Mouse (Mus musculus) v-Abl transformed pro-B cells (cell line): ENCODE measurements around the gene Apobec2.

ENCODE experiments used
- in situ Hi-C, 2 experiments: fragments of 400-800 bp; cut with MboI; formaldehyde crosslinking; loops; one replicate each; pipeline ENCODE4 v1.15.1; 2025; ENCODE audit not compliant: unreplicated experiment in 2 of 2

Gene Apobec2

DNA sequence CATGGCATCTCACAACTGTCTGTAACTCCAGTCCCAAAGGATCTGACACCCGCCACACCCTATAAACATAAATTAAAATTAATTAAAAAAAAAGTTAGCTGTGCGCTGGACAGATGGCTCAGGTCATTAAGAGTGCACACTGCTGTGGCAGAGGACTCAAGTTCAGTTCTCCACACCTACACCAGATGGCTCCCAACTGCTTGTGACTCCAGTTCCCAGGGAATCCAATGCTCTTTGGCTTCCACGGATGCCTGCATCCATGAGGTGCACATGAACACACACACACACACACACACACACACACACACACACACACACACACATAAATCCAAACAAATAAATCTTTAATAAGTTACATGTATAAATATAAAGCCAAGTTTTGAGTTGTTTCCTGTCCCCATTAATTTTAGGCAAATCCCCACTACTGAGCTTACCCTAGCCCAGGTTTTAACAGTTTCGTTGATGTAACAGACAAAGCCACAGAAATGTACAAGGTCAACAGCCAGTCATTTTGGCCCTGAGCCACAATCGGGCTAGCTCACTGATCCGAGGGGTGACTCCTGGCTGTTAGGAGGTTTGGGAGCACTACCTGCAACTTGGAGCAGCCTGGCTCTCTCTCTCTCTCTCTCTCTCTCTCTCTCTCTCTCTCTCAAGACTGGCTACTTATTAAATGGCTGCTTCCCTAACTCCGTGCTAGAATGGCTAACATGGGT lies 10.2 kb upstream of the Apobec2 start:
- in situ Hi-C loops, result no loop called here

DNA sequence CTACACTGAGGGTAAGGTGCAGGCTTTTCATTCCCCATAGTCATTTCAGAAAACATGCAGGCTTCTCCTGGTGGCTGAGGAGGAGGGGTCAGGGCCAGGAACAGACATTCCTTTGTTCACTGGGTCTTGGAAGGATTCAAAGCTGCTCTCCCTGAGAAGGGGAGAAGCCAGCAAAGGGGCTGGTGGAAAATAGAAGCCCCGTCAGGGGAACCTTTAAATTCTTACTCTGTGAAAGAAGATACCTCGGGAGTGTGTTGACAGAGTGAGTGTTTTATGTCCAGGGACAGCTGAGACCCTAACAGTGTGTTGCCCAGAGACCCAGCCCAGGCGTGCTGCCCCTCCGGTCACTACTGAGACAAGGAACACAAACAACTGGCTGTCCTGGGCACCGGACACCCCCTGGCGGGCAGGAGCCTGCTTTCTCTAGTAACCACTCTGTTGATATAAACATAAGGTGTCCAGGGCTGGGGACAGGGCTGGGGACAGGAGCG lies 4.7 kb upstream of the Apobec2 start:
- in situ Hi-C loops, result no loop called here

DNA sequence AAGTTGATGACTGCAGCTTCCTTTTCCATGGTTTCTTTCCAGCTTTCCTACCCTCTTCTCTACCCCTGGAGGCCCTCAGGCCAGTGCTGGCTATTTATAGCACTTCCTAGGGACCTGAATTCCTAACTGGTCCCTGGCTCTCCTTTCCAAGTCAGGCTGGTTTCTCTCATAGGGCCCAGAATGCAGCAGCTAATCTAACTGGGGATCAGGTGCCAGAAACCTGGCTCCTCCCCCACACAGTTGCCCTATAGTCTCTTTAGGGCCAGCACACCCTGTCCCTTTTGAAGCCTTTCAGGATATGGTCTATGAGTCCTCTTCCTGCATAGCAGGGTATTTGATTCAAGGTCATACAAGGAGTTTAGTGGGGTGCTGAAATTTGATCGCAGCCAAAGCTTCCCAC lies 3.8 kb upstream of the Apobec2 start:
- in situ Hi-C loops, result no loop called here

- in situ Hi-C loops, result no loop called here
Observed at GRCm38 (mm10) chr17:48434479-48434878, 1.7 kb upstream of the Apobec2 start.

- in situ Hi-C loops, result no loop called here
Observed at GRCm38 (mm10) chr17:48433689-48434330, 1.1 kb upstream of the Apobec2 start.

- in situ Hi-C loops, result no loop called here
Observed at GRCm38 (mm10) chr17:48433006-48433655, 401 bp upstream of the Apobec2 start.

GRCm38 (mm10) chr17:48431054-48431453 lies 1.7 kb downstream of the Apobec2 start:
- in situ Hi-C loops, result no loop called here

DNA sequence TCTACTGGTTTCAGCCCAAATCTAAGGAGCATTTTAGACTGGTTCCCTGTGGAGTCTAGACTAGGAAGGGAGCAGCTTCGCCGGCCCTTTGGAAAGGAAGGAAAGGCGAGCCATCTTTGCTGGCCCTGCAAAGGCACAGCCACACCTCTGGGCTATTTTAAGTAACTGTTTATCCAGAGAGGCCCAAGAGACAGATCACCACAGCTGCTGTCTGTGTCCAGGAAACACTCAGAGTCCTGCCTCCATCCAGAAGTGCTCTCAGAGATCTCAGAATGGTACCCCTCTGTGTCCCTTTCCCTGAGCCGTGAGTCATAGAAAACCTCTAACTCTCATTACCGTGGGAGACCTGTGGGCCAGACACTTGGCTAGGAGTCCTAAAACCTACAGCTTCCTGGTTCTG lies 2.3 kb downstream of the Apobec2 start:
- in situ Hi-C loops, result no loop called here

- in situ Hi-C loops, result no loop called here
Observed at GRCm38 (mm10) chr17:48427852-48428530, 4.7 kb downstream of the Apobec2 start.

- in situ Hi-C loops, result no loop called here
Observed at GRCm38 (mm10) chr17:48426991-48427750, 5.6 kb downstream of the Apobec2 start.

DNA sequence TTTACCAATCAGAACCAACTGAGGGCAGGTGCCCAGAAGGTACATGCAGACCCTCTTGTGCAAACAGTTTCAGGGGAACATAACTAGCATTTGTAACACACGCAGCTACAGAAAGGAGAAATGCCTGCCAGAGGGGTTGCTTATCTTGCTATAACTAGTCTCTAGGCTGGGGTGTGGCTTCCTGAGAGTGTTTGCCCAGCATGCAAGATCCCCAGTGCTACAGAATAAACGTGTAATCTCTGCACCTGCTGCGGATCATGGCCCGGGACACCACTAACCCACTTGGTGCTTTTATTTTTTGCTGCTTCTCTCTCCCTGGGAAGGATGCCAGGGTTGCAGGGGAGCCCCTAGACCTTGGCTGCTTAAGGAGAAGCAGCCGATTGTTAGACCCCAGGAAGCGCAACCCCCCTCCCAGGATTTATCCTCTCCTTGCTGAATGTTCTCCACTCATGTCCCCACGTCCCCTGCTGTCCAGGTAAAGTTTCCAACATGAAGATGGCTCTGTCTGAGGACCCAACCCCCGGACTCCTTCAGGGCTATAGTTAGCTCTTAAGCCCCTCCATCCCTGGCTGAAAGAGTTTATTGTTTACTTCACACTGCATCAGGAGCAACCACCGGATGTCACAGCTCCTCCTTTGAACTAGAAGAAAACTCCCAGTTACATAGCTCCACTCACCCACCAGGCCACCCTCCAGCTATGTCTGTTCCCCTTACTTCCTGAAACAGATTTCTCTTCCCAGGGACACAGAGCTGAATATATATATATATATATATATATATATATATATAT lies 6.7 kb downstream of the Apobec2 start:
- in situ Hi-C loops, result no loop called here

DNA sequence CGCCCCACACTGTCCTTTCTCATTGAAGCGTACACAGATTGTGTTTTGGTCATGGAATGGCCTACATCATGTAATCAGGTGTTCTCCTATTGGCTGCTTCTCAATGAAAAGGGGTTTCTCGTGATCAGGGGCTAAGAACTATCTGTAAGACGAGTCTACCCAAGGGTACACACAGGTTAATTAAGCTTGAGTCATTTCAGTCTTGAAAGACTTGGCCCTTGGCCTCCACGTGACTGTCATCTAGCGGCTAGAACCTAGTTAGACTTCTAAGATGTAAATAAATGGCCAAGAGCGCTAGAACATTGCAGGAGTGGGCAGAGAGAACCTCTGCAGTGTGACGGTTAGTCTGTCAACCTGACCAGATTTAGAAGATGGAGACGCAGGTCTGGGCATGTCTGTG lies 8.5 kb downstream of the Apobec2 start:
- in situ Hi-C loops, result loop anchor here in 1 of 2 experiments (25.0 kb wide), 2 partner anchors 1412 to 1763 kb away; partner anchors contain the start of genes Rftn1 and Ubr2

- in situ Hi-C loops, result loop anchor here (5.0 to 25.0 kb wide), 6 partner anchors 183 to 1768 kb away; partner anchors contain the start of genes Rftn1 (in 1 of the 2) and Ubr2 (in 1 of the 2)
Observed at GRCm38 (mm10) chr17:48419571-48419970, 13.2 kb downstream of the Apobec2 start.

- in situ Hi-C loops, result loop anchor here (5.0 to 25.0 kb wide), 6 partner anchors 184 to 1769 kb away; partner anchors contain the start of genes Rftn1 (in 1 of the 2) and Ubr2 (in 1 of the 2)
Observed at GRCm38 (mm10) chr17:48418781-48419180, 13.9 kb downstream of the Apobec2 start.

- in situ Hi-C loops, result loop anchor here (5.0 to 25.0 kb wide), 6 partner anchors 184 to 1769 kb away; partner anchors contain the start of genes Rftn1 (in 1 of the 2) and Ubr2 (in 1 of the 2)
Observed at GRCm38 (mm10) chr17:48418174-48418573, 14.6 kb downstream of the Apobec2 start.

GRCm38 (mm10) chr17:48417521-48417920 lies 15.2 kb downstream of the Apobec2 start:
- in situ Hi-C loops, result loop anchor here (5.0 to 25.0 kb wide), 6 partner anchors 185 to 1770 kb away; partner anchors contain the start of genes Rftn1 (in 1 of the 2) and Ubr2 (in 1 of the 2)

GRCm38 (mm10) chr17:48416425-48417195 lies 16.1 kb downstream of the Apobec2 start:
- in situ Hi-C loops, result loop anchor here (5.0 to 25.0 kb wide), 6 partner anchors 186 to 1771 kb away; partner anchors contain the start of genes Rftn1 (in 1 of the 2) and Ubr2 (in 1 of the 2)

DNA sequence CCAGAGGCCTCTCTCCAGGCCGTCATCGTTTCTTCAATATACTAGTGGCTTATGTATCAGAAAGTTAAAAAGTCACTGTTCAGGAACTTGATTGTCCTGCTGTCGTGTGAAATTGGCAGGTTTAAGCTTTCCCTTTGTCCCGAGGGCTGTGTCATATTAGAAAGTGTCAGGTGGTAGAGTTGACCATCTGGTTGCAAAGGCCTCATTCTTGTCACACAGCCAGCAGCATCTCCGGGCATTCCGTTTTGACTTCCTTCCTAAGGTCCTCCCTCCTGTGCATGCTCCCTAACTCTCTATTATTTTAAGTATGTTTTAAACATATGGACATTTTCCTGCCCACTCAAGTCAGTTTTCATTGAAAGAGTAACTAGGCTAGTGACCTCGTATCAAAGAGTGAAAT lies 16.7 kb downstream of the Apobec2 start:
- in situ Hi-C loops, result loop anchor here (5.0 to 25.0 kb wide), 6 partner anchors 186 to 1771 kb away; partner anchors contain the start of genes Rftn1 (in 1 of the 2) and Ubr2 (in 1 of the 2)
